Mouse (Mus musculus): Measurements from ENCODE around the gene Chpt1.

Gene Chpt1

GRCm38 (mm10) chr10:88407875-88408631, 95.8 kb downstream of the Chpt1 start:
- in situ Hi-C loops (cut with MboI, MseI): no loop called here

- in situ Hi-C loops (cut with MboI, MseI): no loop called here
These were observed 98.1 kb downstream of the Chpt1 start for GRCm38 (mm10) chr10:88405812-88406211.

GRCm38 (mm10) chr10:88404220-88404619, 99.7 kb downstream of the Chpt1 start:
- in situ Hi-C loops (cut with MboI, MseI): no loop called here

GRCm38 (mm10) chr10:88403021-88403420, 100.9 kb downstream of the Chpt1 start:
- in situ Hi-C loops (cut with MboI, MseI): no loop called here

Data from T-helper 2 cell (primary cell).